Comparison of ENCODE assay signal across 17 mouse cellular contexts in the genomic region with DNA sequence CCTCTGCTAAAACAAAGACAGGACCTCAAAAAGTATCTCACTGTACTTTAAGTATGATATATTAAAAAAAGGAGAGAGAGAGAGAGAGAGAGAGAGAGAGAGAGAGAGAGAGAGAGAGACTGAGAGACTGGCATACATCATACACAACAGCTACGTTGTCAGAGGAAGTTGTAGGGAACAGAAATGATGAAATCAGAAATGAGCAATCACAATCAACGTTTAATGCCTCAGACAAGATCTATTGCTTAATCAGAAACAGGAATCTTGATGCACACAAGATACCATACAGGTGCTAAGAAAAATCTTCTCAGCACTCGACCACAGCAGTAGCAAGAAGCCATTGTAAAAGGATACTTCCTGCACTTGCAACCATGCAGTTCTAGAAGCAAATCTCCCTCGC.
"Had no signal": no experiment of that assay in that cellular context is flagged by ENCODE, and none has a peak within 500 bp of the region (broad histone marks: within the 10 kb centered on the region; RNA-seq: fewer than 3 reads in every experiment).

No protein-coding gene starts in this region.

- H3K4me2 ChIP-seq: neural tube, embryonic 12.5 days; neural tube, embryonic 13.5 days; neural tube, embryonic 15.5 days; stomach, embryonic 15.5 days had no signal

- H3K9me3 ChIP-seq: neural tube, embryonic 12.5 days; neural tube, embryonic 13.5 days; neural tube, embryonic 15.5 days; stomach, embryonic 15.5 days had no signal

- H3K36me3 ChIP-seq: neural tube, embryonic 12.5 days; neural tube, embryonic 13.5 days; neural tube, embryonic 15.5 days; stomach, embryonic 15.5 days had no signal

- H3K9ac ChIP-seq: neural tube, embryonic 12.5 days; neural tube, embryonic 13.5 days; neural tube, embryonic 15.5 days; stomach, embryonic 15.5 days had no signal

- H3K27ac ChIP-seq: neural tube, embryonic 12.5 days; neural tube, embryonic 13.5 days; neural tube, embryonic 15.5 days; stomach, embryonic 15.5 days; stomach, postnatal 0 days had no signal

- DNase-seq: retina, postnatal 1 day; right cerebral cortex, adult 18-20 months; right cerebral cortex, postnatal 14 days; right cerebral cortex, postnatal 25 days; right cerebral cortex, postnatal 4 days; spleen, adult 18-20 months; thymus, adult 18-20 months; thymus, adult 2 months; thymus, postnatal 14 days; thymus, postnatal 25 days; thymus, postnatal 36 days; thymus, postnatal 4 days had no signal

- H3K4me1 ChIP-seq: neural tube, embryonic 12.5 days; neural tube, embryonic 13.5 days; neural tube, embryonic 15.5 days; stomach, embryonic 15.5 days had no signal

- H3K4me3 ChIP-seq: neural tube, embryonic 12.5 days; neural tube, embryonic 13.5 days; neural tube, embryonic 15.5 days; stomach, embryonic 15.5 days had no signal

- H3K27me3 ChIP-seq: neural tube, embryonic 12.5 days; neural tube, embryonic 13.5 days; neural tube, embryonic 15.5 days; stomach, embryonic 15.5 days had no signal
